Mouse (Mus musculus) c-Kit-negative CD71-positive TER-119-positive erythroid progenitor cells, embryonic 14.5 days (primary cell): ENCODE measurements around the gene Taar7a.

Experiments
- DNase-seq: peaks from one replicate; pipeline ENCODE4 v3.0.0-alpha.2; 2013; ENCODE audit warnings: low read depth, low spot score

Gene Taar7a

DNA sequence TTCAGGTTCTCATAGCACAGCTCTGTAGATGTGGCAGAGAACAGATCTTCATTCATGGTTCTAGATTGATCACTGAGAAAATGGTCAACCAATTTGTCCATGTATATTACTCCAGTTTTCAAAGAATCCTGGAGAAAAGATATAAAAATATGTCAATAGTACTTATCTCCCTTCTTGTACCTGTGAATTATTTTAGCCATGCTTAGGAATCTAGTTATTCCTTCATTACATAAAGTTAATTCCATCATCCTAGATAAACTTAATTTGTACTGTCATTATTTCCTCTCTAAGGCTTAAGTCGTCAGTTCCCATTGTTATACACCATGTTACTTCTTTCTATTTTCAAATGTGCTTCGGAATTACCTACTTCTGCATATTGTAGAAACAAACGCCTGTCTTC lies at the start of gene Taar7a:
Gene Taar7a, minus strand, starts transcription at position 101 of the 400 bp plus-strand sequence.
- DNase-seq, result no peak

DNA sequence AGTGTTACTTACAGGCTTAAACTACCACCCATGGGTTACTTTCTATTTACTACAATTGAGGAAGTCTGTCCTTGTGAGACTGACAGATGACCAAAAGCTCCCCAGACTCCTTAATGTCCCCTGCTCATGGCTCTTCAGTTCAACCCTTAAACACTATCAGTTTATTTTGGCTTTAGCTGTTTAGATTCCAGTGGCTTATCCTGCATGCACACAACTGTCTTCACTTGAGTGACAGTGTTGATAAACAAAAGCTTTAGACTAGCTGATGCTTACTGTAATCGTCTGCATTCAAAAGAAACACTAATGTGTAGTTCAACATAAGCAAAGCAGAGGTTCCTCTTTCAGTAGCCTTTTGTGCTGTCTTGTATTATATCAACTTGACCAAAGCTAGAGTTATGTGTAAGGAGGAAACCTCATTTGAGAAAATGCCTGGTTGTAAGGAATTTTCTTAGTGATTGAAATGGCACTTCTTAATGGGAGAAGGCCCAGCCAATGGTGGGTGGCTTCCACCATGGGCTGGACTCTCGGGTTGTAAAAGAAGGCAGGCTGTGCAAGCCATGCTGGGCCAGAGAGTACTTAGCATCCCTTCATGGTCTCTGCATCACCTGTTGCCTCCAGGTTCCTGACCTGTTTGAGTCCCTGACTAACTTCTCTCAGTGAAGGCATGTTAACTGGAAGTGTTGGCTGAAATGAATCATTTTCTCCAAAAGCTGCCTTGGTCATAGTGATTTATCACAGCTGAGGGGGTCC lies 47.0 kb upstream of the Taar7a start:
- DNase-seq, result no peak

DNA sequence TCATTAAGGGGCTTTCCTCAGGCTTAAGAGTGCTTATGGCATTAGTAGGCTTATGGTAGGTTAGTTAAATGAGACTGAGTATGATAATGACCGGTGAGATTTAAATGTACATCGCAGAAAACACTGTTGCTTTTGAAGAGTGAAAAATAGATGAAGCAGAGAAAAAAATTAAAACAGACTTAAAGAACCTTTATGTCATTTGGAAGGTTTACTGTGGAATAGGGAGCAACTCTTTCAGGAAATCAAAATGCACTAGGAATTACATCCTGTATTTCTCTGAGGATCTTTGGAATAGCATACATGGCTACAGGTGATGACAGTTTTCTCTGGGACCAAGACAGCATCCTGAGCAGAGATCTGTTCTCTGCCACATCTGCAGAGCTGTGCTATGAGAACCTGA lies 44.0 kb upstream of the Taar7a start, which contains the start of gene Taar7e:
Gene Taar7e, plus strand, starts transcription at position 301 of the 400 bp plus-strand sequence.
- no peak for DNase-seq

DNA sequence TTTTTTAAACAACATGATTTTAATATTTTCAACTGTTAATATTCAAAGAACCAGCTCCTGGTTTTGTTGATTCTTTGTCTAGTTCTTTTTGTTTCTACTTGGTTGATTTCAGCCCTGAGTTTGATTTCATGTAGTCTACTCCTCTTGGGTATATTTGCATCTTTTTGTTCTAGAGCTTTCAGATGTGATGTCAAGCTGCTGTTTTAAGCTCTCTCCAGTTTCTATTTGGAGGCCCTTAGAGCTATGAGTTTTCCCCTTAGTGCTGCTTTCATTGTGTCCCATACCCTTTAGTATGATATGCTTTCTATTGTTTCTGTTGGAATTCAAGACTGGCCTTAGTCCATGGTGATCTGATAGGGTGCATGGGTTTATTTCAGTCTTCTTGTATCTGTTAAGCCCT lies 38.1 kb upstream of the Taar7a start:
- no peak for DNase-seq

DNA sequence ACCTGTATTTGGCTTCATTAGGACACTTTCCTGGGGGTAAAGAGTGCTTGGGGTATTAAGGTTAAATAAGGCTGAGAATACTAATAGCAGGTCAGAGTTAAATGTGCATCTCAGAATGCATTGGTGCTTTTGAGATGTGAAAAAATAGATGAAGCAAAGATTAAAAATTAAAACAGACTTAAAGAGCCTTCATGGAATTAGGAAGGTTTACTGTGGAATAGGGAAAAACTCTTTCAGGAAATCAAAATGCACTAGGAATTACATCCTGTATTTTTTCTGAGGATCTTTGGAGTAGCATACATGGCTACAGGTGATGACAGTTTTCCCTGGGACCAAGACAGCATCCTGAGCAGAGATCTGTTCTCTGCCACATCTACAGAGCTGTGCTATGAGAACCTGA lies 33.6 kb upstream of the Taar7a start, which contains the start of gene Taar7d:
Gene Taar7d, plus strand, starts transcription at position 301 of the 400 bp plus-strand sequence.
- DNase-seq, result no peak

DNA sequence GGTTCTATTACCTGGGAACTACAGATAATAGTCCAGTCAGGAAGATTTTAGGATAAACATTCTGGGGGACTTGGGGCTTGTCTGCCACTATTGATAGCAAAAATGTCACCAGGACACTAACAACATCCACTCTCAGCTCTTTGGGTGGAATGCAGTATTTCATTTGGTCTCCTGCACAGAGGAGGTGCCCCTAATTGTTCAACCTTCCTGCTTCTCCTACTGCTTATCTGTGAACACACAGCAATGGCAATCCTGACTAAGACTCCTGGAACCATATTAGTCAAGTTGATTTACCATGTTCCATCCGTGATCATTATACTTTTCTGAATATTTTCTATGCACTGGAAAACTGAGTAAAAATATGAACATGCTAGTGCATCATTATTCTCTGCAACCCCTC lies 14.9 kb upstream of the Taar7a start:
- DNase-seq, result no peak

DNA sequence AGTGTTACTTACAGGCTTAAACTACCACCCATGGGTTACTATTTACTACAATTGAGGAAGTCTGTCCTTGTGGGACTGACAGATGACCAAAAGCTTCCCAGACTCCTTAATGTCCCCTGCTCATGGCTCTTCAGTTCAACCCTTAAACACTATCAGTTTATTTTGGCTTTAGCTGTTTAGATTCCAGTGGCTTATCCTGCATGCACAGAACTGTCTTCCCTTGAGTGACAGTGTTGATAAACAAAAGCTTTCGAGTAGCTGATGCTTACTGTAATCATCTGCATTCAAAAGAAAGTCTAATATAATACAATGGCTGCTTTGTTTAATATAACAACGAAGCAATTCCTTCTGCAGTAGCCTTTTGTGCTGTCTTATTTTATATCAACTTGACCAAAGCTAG lies 13.8 kb upstream of the Taar7a start:
- DNase-seq, result no peak

DNA sequence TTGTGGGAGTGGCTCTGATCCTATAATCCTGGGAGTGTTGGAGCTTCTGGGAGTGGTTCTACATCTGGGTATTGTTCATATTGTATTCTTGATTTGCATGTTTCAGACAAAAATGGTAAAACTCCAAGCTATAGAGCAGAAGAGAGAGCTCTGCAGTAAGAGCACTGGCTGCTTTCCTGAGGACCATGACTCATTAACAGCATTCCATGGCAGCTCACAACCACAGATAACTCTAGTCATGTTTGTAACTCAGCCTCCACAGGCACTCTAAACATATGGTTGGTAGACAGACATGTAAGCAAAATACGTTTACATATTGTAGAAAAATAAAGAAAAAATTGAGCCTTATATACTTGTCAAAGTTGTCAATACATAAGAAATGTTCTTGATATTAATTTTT lies 13.2 kb upstream of the Taar7a start:
- DNase-seq, result no peak

DNA sequence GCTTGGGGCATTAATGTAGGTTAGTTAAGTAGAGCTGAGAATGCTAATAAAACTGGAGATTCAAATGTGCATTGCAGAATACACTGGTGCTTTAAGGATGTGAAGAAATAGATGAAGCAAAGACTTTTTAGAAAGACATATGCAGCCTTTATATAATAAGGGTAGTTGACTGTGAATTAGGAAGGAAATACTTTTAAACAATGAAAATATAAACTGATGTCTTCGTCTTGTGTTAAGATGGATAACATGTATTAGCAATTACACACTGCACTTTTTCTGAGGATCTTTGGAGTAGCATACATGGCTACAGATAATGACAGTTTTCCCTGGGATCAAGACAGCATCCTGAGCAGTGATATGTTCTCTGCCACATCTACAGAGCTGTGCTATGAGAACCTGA lies 6.4 kb upstream of the Taar7a start, which contains the start of gene Taar7b:
Gene Taar7b, plus strand, starts transcription at position 301 of the 400 bp plus-strand sequence.
- no peak for DNase-seq

DNA sequence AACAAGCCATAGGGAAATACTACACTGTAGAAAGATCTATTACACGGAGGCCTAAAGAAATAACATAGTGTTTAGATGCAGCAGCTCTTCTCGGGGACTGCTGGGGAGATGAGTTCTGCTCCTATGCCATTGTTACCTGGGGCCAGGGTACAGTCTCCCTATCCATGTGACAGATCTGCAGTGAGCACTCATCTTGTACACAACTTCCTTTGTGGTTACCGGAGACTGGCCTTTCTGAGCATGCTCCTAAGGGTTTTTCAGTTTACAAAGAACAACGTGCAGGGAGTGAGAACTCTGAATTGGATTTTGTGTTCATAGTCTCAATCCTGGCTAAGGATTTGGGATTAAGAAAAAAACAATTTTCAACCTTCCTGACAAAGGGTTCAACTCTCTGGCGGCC lies 6.9 kb downstream of the Taar7a start:
- DNase-seq, result no peak

DNA sequence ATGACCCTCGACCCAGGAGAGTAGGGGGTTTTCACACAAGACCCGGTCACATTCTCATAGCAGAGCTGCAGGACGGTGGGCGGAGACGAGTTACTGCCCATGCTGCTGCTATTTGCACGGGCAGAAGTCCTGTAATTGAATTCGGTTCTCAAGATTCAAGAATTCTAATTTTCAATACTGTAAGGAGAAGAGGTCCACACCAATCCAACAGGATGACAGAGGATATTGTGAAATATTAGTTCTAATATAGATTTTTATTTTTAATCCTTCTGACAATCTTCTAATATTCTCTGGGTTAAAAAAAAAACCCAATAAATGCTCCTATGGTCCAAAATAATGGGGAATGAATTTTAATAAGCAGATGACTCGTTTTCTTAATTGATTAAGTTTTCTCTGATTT lies 7.7 kb downstream of the Taar7a start, which contains the start of gene Taar6:
Gene Taar6, minus strand, starts transcription at position 101 of the 400 bp plus-strand sequence.
- DNase-seq, result no peak

DNA sequence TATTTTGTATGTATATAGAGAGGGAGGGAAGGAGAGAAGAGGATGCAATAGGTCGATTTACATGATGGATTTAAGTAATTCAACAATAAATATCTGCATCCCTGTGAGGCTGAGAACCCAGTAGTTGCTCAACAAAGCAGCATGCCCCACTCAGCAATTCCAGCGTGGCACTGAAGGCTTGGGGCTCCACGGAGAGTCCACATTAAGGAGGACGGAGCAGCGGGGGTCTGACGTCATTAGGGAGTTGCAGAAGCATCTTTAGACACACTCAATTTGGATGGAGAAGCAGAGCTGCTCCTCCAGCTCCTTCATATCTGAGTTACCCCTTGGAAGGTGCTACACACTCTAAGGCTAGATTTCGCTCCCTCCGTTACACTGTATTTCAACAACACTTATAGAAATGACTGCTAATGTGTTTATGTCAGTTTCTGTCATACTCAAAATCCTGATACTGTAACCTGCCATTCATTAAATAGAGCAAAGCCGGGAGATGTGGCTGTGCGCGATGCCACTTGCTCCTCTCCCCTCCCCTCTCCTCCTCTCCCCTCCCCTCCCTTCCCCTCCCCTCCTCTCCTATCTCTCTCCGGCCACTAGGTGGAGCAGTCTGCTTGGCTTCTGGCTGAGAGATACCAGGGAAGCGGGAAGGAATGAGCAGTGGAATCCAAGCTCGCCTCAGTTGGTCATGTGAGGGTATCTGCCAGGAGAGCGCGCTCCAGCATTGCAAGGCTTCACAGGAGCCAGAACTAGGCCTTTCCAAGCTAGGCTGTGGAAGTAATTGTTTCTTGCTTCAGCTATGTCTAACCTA lies 14.2 kb downstream of the Taar7a start:
- no peak for DNase-seq

DNA sequence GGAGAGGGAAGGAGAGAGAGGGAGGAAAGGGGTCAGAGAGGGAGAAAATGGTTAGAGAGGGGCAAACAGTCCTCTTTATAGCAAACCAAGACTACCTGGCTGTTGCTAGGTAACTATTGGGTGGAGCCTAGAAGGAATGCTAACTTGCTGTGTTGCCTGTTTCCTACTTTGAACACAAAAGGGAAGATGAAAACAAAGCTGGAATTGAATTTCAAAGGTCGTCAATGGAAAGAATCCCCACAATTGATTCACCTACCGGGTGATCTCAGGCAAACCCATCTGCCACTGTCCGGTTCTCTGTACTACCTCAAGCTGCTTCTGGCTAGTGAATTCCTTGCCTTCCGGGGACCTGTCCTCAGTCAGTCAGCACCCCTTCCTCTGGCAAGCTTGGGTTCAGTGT lies 15.3 kb downstream of the Taar7a start:
- DNase-seq, result no peak

DNA sequence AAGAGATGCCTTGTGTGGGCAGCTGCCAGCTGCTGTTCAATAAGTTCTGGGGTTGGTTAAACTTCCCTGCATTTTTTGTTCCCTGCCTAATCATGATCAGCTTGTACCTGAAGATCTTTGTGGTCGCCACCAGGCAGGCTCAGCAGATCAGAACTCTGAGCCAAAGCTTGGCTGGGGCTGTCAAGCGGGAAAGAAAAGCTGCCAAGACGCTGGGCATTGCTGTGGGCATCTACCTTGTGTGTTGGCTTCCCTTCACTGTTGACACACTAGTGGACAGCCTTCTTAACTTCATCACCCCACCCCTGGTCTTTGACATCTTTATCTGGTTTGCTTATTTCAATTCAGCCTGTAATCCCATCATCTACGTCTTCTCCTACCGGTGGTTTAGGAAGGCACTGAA lies 22.0 kb downstream of the Taar7a start:
- no peak for DNase-seq

DNA sequence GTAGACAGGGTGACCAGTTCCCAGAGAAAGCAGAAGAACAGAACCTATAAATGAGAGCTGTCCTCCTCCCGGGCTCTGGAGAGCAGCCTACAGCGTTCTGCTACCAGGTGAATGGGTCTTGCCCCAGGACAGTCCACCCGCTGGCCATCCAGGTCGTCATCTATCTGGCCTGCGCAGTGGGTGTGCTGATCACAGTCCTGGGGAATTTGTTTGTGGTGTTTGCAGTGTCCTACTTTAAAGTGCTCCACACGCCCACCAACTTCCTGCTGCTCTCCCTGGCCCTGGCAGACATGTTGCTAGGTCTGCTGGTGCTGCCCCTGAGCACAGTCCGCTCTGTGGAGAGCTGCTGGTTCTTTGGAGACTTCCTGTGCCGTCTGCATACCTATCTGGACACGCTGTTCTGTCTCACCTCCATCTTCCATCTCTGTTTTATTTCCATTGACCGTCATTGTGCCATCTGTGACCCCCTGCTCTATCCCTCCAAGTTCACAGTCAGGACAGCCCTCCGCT lies 22.6 kb downstream of the Taar7a start, which contains the start of gene Taar5:
Gene Taar5, plus strand, starts transcription at position 51 of the 510 bp plus-strand sequence.
- DNase-seq, result no peak

DNA sequence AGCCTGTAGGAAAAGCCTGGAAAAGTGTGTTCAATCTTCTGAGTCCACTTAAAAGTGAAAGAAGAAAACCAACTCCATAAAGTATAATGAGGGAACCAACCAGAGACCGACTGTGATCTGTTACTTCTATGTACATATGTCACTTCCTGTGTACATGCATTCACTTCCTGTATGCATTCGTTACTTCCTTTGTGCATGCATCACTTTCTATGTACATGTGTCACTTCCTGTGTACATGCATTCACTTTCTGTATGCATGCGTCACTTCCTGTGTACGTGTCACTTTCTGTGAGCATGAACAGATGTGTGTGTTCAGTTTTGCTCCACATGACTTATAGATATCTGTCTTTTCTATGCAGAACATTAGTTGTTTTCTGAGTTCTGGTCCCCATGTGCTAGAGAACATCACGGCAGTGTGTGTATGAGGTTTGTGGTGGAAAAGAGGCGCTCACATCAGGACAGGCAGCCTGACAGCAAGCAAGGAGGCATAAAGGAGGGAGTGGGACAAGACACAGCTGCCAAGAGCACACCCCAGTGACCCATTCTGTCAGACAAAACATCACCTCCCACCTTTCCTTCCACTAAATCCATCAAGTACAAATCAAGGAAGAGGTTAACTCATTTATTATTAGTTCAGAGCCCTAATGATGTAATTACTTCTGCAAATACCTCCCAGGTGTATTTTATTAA lies 28.2 kb downstream of the Taar7a start:
- no peak for DNase-seq

DNA sequence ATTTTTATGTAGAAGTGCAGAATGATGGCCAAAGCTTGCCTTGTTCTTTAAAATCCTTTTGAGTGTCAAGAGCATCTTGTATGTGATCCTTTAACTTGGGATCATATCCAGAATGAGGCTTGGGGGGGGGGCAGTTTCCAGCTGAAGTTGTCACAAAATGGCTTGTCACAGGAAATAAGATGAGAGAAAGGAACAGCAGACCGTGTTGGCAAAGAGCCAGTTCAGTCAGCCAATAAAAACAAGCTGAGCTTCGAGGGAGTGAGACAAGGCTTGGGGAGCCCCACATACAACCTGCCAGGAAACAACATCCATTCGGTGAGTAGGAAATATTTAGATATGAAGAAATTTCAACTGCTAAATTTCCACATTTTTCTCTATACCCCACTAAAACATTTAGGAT lies 29.8 kb downstream of the Taar7a start:
- no peak for DNase-seq

DNA sequence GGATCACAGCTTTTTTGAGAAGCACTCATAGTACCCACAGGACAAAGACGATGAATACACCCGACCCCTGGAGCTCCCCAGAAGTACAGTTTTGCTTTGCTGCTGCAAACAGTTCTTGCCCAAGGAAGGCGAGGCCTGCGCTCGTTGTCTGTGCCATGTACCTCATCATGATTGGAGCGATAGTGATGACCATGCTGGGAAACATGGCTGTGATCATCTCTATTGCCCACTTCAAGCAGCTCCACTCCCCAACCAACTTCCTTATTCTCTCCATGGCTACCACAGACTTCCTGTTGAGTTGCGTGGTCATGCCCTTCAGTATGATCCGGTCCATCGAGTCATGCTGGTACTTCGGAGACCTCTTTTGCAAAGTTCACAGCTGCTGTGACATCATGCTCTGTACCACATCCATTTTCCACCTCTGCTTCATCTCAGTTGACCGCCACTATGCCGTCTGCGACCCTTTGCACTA lies 32.8 kb downstream of the Taar7a start, which contains the start of gene Taar4:
Gene Taar4, plus strand, starts transcription at position 51 of the 472 bp plus-strand sequence.
- DNase-seq, result no peak

DNA sequence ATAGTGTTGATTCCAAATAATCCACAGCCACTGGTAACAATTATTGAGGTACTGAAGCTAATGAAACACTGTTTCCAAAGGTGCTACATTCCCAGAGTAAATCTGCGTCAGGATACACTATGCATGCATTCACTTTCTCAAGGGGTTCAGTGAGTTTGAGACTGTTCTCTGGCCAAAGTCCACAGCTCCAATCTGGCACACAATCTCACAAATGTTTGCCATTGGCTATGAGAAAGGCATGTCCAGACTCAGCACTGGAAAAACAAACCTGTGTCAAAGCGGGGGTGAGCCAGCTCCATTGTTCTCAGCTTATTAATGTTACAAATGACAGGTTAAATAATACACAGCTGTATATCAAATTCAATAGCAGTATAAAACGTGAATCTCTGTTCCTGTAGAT lies 34.2 kb downstream of the Taar7a start:
- DNase-seq, result no peak

DNA sequence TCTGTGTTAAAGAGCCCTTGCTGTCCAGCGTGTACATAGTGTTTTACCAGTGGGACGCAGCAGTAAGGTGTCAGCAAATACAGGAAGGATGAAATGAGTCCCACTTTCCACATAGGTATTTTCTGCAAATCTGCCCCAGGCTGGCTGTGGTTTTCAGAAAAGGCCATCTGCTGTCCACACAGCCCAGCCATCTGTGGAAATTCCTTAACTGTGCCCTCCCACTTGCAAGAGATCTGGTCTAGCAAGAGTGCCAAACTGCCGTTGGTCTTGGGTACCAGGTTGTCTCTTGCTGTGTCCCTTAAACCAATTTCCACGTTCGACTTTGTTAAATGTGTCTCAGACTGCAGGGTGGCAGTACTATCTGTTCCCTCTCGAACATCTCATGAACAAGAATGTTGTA lies 41.6 kb downstream of the Taar7a start:
- DNase-seq, result no peak

DNA sequence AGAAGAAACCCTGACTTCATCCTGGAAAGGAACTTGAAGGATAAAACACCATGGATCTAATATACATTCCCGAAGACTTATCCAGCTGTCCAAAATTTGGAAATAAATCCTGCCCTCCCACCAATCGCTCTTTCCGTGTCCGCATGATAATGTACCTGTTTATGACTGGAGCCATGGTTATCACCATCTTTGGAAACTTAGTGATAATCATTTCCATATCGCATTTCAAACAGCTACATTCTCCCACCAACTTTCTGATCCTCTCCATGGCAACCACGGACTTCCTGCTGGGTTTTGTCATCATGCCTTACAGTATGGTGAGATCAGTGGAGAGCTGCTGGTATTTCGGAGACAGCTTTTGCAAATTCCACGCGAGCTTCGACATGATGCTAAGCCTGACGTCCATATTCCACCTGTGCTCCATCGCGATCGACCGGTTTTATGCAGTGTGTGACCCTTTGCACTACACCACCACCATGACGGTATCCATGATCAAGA lies 43.7 kb downstream of the Taar7a start, which contains the start of gene Taar3:
Gene Taar3, plus strand, starts transcription at position 51 of the 498 bp plus-strand sequence.
- DNase-seq, result no peak
